33 mouse cellular contexts compared by ENCODE assay signal in genomic region chr6:116411716-116412115, GRCm38 (mm10). TPM values are rescaled to one million over a fixed set of nuclear protein-coding genes. Genes with fewer than 3 reads are reported as not detected.
"Had no signal": no experiment of that assay in that cellular context is flagged by ENCODE, and none has a peak within 500 bp of the region (broad histone marks: within the 10 kb centered on the region; RNA-seq: fewer than 3 reads in every experiment).

No protein-coding gene starts in this region.

- H3K4me3 ChIP-seq: heart, embryonic 12.5 days; heart, embryonic 13.5 days; heart, embryonic 15.5 days; hindbrain, embryonic 10.5 days; hindbrain, embryonic 12.5 days; hindbrain, embryonic 13.5 days; hindbrain, embryonic 15.5 days; intestine, embryonic 15.5 days; kidney, embryonic 15.5 days; layer of hippocampus, adult 2 months; left cerebral cortex, adult 2 months had no signal

- H3K27me3 ChIP-seq: heart, embryonic 13.5 days; heart, embryonic 15.5 days; hindbrain, embryonic 12.5 days; hindbrain, embryonic 13.5 days; hindbrain, embryonic 15.5 days; intestine, embryonic 15.5 days; kidney, embryonic 15.5 days had no signal

- H3K4me2 ChIP-seq: heart, embryonic 12.5 days; heart, embryonic 13.5 days; heart, embryonic 15.5 days; hindbrain, embryonic 12.5 days; hindbrain, embryonic 13.5 days; hindbrain, embryonic 14.5 days; hindbrain, embryonic 15.5 days; intestine, embryonic 15.5 days; kidney, embryonic 15.5 days had no signal

- ATAC-seq: hindbrain, embryonic 16.5 days; hindbrain, postnatal 0 days; inflammation-experienced regulatory T-cells, adult 6 months; intestine, embryonic 15.5 days; intestine, embryonic 16.5 days; intestine, postnatal 0 days had no signal

- H3K4me1 ChIP-seq: hindbrain, embryonic 12.5 days; hindbrain, embryonic 15.5 days; intestine, embryonic 15.5 days; kidney, embryonic 15.5 days had no signal

- H3K27ac ChIP-seq: heart, embryonic 13.5 days; heart, embryonic 15.5 days; hindbrain, embryonic 10.5 days; hindbrain, embryonic 12.5 days; hindbrain, embryonic 13.5 days; hindbrain, embryonic 14.5 days; hindbrain, embryonic 15.5 days; hindbrain, postnatal 0 days; intestine, embryonic 15.5 days; kidney, embryonic 15.5 days; kidney, postnatal 0 days; layer of hippocampus, adult 2 months; left cerebral cortex, adult 2 months had no signal

- H3K9ac ChIP-seq: heart, embryonic 12.5 days; heart, embryonic 13.5 days; heart, embryonic 15.5 days; hindbrain, embryonic 12.5 days; hindbrain, embryonic 13.5 days; hindbrain, embryonic 14.5 days; hindbrain, embryonic 15.5 days; intestine, embryonic 15.5 days; kidney, embryonic 15.5 days had no signal

- DNase-seq: heart, postnatal 14 days; heart, postnatal 36 days; heart, postnatal 4 days; kidney, adult 11 months; kidney, adult 18-20 months; kidney, adult 2 months; kidney, adult 8-10 months; kidney, adult 9 months; kidney, postnatal 10 days; kidney, postnatal 14 days; kidney, postnatal 25 days; kidney, postnatal 36 days; kidney, postnatal 4 days; layer of hippocampus, adult 9-11 months; layer of hippocampus, postnatal 36 days had no signal

- H3K36me3 ChIP-seq: heart, embryonic 15.5 days had no signal

- H3K9me3 ChIP-seq: heart, embryonic 12.5 days; heart, embryonic 13.5 days; heart, embryonic 15.5 days; hindbrain, embryonic 10.5 days; hindbrain, embryonic 12.5 days; hindbrain, embryonic 13.5 days; hindbrain, embryonic 15.5 days; intestine, embryonic 15.5 days; kidney, embryonic 15.5 days had no signal

RNA-seq across cellular contexts. Expression of gene Alox5, which starts 49.3 kb away (rescaled TPM):
- polyA plus RNA-seq: inflammation-experienced regulatory T-cells, adult 6 months had no signal
